Mouse (Mus musculus) heart, postnatal 0 days (tissue): Measurements from ENCODE around the gene Camk2g. TPM values are rescaled to one million over a fixed set of nuclear protein-coding genes. Genes with fewer than 3 reads are reported as not detected.

Experiments used
- ATAC-seq: fragments of 200-750 bp; cut with Nextera tagmentation; 2 replicates; pipeline ENCODE4 v1.8.0; 2017; ENCODE audit warnings: low read depth, moderate number of reproducible peaks, moderate library complexity; ENCODE audit not compliant: insufficient read depth
- DNase-seq: peaks from one replicate; pipeline ENCODE4 v3.0.0-alpha.2; 2016; ENCODE audit warnings: low spot score
- H3K27ac ChIP-seq: fragments of 300-500 bp; sonication (generic); 2 replicates; pipeline ENCODE4 v1.5.1; 2014; ENCODE audit warnings: low read depth, mild to moderate bottlenecking
- H3K27me3 ChIP-seq: fragments of 300-500 bp; sonication (generic); 2 replicates; pipeline ENCODE4 v1.6.1; 2014; ENCODE audit warnings: low read length, mixed read lengths; ENCODE audit not compliant: control insufficient read depth, insufficient read depth
- H3K36me3 ChIP-seq: fragments of 300-500 bp; sonication (generic); replicated peaks from 2 replicates; pipeline ENCODE4 v1.6.1; 2014; ENCODE audit warnings: low read length, mixed read lengths; ENCODE audit not compliant: control insufficient read depth, insufficient read depth
- H3K4me1 ChIP-seq: fragments of 300-500 bp; sonication (generic); 2 replicates; pipeline ENCODE4 v1.6.1; 2014; ENCODE audit warnings: antibody characterized with exemption; ENCODE audit not compliant: control insufficient read depth, insufficient read depth
- H3K4me2 ChIP-seq: fragments of 300-500 bp; sonication (generic); 2 replicates; pipeline ENCODE4 v1.6.1; 2014; ENCODE audit warnings: low read depth, mild to moderate bottlenecking, low read length, moderate library complexity
- H3K4me3 ChIP-seq: fragments of 300-500 bp; sonication (generic); 2 replicates; pipeline ENCODE4 v1.5.1; 2014; ENCODE audit warnings: low read depth, low read length
- H3K9ac ChIP-seq: fragments of 300-500 bp; sonication (generic); replicated peaks from 2 replicates; pipeline ENCODE4 v1.6.1; 2014; ENCODE audit warnings: low read depth, low read length, mixed read lengths
- H3K9me3 ChIP-seq: fragments of 300-500 bp; sonication (generic); replicated peaks from 2 replicates; pipeline ENCODE4 v1.6.1; 2016; ENCODE audit warnings: low read length; ENCODE audit not compliant: control insufficient read depth
- CTCF ChIP-seq: IDR thresholded peaks from 2 replicates; pipeline ENCODE4 v1.5.1; 2016; ENCODE audit warnings: antibody characterized with exemption, control low read depth, low read depth
- EP300 ChIP-seq: IDR thresholded peaks from 2 replicates; pipeline ENCODE4 v1.6.1; 2016; ENCODE audit warnings: antibody characterized with exemption, low read depth
- WGBS: fragments of 180-500 bp; shearing (Covaris S2); extraction: QIAGEN DNeasy Blood & Tissue Kit; methylation state at CpG from one replicate; pipeline ENCODE4 v1.1.7; 2014; 5-methylcytosine and 5-hydroxymethylcytosine counted together
- polyA plus RNA-seq: library from polyadenylated mRNA; unstranded; fragments of >200 nt; fragmentation: Nextera tagmentation; extraction: Ambion mirVana; gene quantifications from 2 replicates; pipeline ENCODE4 v1.2.1, GENCODE M21; 2015
- total RNA-seq: library from RNA; depleted of rRNA; stranded (reverse); fragments of >200 nt; gene quantifications from 2 replicates; pipeline ENCODE4 v1.2.3, GENCODE M21; 2014; ENCODE audit warnings: low replicate concordance

Camk2g gene
- total and polyA plus RNA-seq, 2 experiments from 2014 or later, result 72.5 to 107 TPM

DNA sequence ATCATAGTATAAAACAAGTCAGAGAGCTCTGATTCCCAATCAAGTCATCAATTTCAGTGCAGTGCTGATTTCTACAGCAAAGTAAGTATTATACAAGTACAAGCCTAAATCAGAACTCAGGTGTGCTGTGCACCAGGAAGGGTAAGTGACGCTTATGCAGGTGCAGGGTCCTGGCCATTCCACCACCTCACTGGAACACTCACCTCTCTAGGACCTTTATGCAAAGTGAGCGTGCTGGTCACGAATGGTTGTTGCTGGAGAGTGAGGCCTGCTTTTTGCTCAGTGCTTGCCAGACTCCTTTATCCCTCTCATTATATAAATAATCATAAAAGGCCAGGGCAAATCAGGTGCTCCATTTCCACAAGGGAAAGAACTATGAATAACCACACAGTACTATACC, 93.5 kb downstream of the Camk2g start:
- Histone ChIP-seq H3K36me3 (peaks cover 18% of the 10 kb centered on the region), H3K4me3 (no peak overlapping the region), H3K27ac (no peak overlapping the region; the same call in 1 of the 2 replicates), H3K27me3 (no peaks in the 10 kb centered on the region), H3K4me2 (no peak overlapping the region), H3K9ac (no peak overlapping the region), H3K4me1 (peaks cover 29% of the 10 kb centered on the region), H3K9me3 (no peaks in the 10 kb centered on the region)
- ATAC-seq (no peak), DNase-seq (no peak)
- TF ChIP-seq CTCF, result no peak
- TF ChIP-seq EP300, result no peak
- 70% methylated on average over 3 of the region's 3 CpGs for WGBS

DNA sequence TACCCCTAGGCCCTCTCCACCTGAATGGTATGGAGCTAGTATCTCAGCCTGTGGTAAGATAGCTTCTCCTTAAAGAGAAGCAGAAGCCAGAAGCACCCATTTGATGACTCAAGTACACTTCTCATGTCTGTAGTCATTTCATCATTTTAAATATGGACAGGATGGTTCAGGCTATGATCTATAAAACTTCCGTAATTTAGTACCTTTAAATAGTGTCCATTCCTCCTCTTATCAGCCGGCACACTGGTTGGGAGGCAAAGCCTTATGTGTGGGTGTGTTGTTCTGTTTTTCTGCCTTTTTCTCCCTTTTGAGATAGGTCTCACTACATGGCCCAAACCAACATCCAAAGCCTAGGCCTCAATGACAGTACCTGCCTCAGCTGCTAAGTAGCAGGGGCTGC, 95.4 kb downstream of the Camk2g start:
- 66% methylated on average over 2 of the region's 2 CpGs for WGBS
- peaks cover 15% of the 10 kb centered on the region for H3K36me3 ChIP-seq
- no peak for TF ChIP-seq CTCF
- TF ChIP-seq EP300, result no peak
- H3K4me1 ChIP-seq, result peaks cover 29% of the 10 kb centered on the region
- H3K9me3 ChIP-seq, result no peaks in the 10 kb centered on the region
- no peak overlapping the region for H3K4me3 ChIP-seq
- no peak overlapping the region for H3K4me2 ChIP-seq
- no peak overlapping the region for H3K9ac ChIP-seq
- DNase-seq (no peak), ATAC-seq (no peak)
- no peak overlapping the region for H3K27ac ChIP-seq
- no peaks in the 10 kb centered on the region for H3K27me3 ChIP-seq

DNA sequence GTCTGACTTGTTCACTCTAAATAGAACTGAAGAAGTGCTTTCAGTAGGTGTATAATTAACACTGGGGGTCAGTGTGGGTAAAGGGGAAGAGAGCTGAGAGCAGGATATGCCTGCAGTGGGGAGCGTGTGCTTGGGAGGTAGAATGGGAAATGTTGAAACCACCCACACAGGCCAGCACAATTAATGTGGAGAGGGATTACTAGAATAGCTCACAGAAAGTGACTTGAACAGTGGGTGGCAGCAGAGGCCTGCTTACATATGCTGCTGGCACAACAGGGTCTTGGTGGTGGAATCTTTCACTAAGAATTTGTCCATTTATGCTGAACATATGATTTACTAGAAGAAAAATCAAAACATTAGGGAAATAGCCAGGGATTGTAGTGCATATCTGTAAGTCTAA, 96.9 kb downstream of the Camk2g start:
- no peak for ATAC-seq
- Histone ChIP-seq H3K4me1 (peaks cover 29% of the 10 kb centered on the region), H3K4me3 (peak overlapping the region; percentile 94), H3K27ac (no peak overlapping the region; the same call in 1 of the 2 replicates), H3K9me3 (no peaks in the 10 kb centered on the region), H3K4me2 (peak overlapping the region; percentile 81), H3K9ac (0 out of 2 replicates have a peak overlapping the region, but pooled peaks have one; percentile 8), H3K36me3 (peaks cover 30% of the 10 kb centered on the region), H3K27me3 (no peaks in the 10 kb centered on the region)
- DNase-seq, result peak; percentile 79
- WGBS, result 10% methylated on average over 1 of the region's 1 CpGs
- TF ChIP-seq CTCF, result peak; percentile 60
- no peak for TF ChIP-seq EP300

DNA sequence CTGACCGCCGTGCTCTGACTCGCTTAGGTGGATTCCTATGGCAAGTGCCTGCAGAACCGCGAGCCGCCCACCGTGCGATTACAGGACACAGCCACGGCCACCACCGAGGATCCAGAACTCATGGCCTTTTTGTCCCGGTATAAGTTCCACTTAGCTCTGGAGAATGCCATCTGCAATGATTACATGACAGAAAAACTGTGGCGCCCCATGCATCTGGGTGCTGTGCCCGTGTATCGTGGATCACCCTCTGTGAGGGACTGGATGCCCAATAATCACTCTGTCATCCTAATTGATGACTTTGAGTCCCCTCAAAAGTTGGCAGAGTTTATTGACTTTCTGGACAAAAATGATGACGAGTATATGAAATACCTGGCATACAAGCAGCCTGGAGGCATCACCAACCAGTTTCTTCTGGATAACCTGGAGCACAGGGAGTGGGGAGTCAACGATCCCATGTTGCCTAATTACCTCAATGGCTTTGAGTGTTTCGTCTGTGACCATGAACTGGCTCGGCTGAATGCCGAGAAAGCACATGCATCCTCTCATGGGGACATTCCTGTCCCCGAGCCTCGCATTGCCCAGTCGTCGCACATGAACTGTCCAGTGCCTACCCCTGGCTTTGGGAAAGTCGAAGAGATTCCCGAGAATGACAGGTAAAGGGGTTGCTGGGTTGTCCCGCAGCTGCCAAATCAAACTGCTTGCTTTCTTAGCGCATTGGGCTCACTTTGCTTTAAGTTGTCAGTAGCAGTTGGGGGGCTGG, 97.9 kb downstream of the Camk2g start:
- TF ChIP-seq CTCF (no peak), EP300 (no peak)
- peaks cover 24% of the 10 kb centered on the region for H3K4me1 ChIP-seq
- peak; percentile 14 for DNase-seq

DNA sequence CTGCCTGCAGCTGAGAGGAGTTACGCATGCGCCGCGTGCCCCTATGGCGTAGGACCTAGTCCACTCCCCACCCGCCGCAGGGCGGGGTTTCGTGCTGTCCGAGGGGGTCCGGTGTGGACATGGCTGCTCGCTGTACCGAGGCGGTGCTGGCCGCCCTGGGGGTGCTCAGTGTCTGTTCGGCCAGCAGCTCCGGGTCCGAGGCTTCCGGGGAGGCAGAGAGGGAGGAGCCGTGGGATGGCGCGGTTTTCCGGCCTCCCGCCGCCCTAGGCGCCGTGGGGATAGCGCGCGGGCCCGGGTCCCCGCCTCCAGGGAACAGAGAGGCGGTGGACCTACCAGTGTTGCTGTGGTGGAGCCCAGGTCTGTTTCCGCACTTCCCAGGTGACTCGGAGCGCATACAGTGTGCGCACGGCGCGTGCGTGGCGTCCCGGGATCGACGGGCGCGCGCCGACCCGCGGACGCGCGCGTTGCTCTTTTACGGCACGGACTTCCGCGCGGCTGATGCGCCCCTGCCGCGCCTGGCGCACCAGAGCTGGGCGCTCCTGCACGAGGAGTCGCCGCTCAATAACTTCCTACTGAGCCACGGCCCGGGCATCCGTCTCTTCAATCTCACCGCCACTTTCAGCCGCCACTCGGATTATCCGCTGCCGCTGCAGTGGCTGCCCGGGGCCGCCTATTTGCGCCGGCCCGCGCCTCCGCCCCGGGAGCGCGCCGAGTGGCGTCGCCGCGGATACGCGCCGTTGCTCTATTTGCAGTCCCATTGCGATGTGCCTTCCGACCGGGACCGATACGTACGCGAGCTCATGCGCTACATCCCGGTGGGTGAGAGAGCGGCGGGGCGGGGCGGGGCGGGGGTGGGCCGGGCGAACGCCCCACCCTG, 98.8 kb downstream of the Camk2g start, which contains the start of gene Fut11:
Fut11 (plus strand) TSS at position 85 of the 877 bp plus-strand sequence.
- peak within 1 kb of the TSS; percentile 81 for H3K4me2 ChIP-seq
- peaks cover 47% of the 10 kb centered on the region for H3K36me3 ChIP-seq
- H3K9me3 ChIP-seq, result no peaks in the 10 kb centered on the region
- H3K27ac ChIP-seq, result peak within 1 kb of the TSS; percentile 93
- H3K27me3 ChIP-seq, result no peaks in the 10 kb centered on the region
- no peak for TF ChIP-seq CTCF
- TF ChIP-seq EP300, result no peak
- DNase-seq, result peak; percentile 89
- H3K4me3 ChIP-seq, result peak within 1 kb of the TSS; percentile 94
- H3K4me1 ChIP-seq, result peaks cover 22% of the 10 kb centered on the region
- H3K9ac ChIP-seq, result peak within 1 kb of the TSS; percentile 83
- peak; percentile 90 for ATAC-seq
- WGBS, result under 1% methylated on average over 100 of the region's 111 CpGs

More for the DNA sequence above, 97.9 kb downstream of the Camk2g start:
- no peaks in the 10 kb centered on the region for H3K9me3 ChIP-seq
- no peaks in the 10 kb centered on the region for H3K27me3 ChIP-seq
- no peak for ATAC-seq
- peak overlapping the region; percentile 83 for H3K9ac ChIP-seq
- H3K36me3 ChIP-seq, result peaks cover 40% of the 10 kb centered on the region
- H3K4me3 ChIP-seq, result peak overlapping the region; percentile 94
- H3K4me2 ChIP-seq, result peak overlapping the region; percentile 81
- peak overlapping the region; percentile 93 for H3K27ac ChIP-seq
- WGBS, result 8% methylated on average over 25 of the region's 27 CpGs
